Mouse (Mus musculus): ENCODE results near the gene Atp6v1fnb.

Gene Atp6v1fnb

DNA sequence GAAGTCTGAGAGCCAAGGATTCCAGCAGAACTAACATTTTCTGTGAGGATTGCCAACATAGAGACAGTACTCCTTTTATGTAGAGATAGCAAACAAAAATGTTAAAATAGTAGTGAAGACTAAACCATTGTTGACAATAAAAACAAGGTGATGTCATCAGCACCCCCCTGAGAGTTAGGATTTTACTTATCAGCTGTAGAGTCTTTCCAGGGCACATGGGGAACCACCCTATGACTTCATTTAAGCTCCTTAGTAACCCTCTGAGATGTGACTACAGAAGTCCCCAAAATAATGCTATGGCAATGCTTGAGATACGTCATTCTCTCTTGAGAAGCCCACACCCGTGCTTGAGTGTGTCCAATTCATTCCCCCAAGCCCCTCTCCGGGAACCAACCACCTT is 7.8 kb upstream of the Atp6v1fnb start:
- no peak for DNase-seq (ENCODE audit: extremely low read depth, low read depth)

DNA sequence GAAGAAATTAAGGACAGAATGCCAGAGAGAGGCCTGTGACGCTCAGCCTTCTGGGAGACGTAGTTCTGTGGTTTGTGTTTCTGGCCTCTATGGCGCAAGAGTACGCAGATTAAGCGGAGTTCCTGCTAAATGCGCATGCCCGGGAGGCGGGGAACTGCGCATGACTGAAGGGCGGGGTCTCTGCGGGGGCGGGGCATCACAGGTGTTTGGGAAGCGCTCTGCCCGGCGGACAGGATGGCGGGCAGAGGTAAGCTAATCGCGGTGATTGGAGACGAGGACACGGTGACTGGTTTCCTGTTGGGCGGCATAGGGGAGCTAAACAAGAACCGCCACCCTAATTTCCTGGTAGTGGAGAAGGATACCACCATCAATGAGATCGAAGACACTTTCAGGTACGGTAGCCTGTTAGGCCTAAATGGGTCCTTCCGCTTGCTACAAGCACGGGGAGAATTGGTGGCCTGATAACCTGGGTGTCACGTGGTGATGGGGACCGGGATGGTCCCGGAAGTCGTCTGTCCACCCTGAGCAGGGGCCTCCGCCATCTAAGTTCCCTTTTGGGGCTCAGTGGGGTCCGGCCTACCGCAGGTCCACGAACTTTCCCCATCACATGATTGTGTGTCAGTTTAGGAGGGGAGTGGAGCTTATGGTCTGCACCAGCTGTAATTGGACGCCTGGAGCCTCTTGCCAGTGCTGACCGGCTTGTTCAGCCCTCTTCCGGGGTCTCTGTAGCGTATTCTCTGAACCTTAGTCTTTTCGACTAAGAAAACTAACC is 3.5 kb upstream of the Atp6v1fnb start, which contains the start of gene Atp6v1f:
Gene Atp6v1f (plus strand): TSS at position 136 of the 772 bp plus-strand sequence.
- peak; percentile 94 for DNase-seq (ENCODE audit: extremely low read depth, low read depth)

DNA sequence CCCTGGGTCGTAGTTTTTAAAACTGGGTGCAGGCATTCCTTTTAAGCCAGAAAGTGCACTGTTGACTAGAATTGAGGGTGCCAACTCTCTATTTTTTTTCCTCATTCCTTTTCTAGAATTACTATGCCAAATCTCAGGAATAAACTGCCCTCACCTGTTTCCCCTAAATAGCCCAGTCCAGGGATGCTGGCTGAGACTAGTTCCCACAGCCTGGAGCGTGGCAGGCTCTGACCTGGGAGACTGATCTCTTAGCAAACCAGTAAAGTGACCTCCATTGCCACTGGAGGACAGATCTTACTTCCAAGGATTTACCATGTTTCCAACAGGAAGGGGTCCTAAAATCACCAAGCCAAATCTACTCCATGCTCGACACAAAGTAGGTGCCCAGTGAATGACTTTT is 2.4 kb upstream of the Atp6v1fnb start:
- no peak for DNase-seq (ENCODE audit: extremely low read depth, low read depth)

DNA sequence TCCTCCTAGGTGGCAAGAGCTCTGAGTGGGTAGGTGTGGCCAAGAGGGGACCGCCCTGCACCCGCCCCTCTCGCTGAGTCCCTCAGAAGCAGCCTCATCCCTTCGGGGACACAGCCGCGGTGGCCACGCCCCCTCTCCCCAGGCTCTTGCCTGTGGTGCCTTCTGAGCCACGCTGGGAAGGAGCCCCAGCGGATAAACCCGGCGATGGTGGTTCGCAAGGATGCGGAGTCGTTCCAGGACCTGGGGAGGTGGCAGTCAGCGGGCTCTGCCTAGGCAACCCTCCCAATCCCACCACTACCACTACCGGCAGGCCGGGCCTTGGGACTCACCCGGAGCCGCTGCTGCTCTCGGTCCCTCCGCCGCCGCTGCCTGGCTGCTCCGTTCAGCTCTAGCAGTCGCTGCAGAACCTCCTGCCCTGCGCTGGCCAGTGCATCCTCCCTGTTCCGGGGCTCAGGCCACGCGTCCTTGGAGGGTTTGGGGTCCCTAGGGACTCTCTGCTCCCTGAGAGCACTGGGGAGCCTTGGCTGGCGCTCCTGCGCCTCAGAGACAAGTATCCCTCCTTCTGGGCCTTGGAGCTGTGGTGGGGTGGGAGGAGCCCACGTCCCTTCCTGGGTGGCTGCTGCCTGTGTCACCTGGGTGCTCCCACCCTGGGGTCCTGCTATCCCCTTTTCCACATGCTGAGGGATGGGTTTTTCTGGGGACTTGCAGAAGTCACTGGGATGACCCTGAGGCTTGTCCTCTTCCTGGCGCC is 2.9 kb downstream of the Atp6v1fnb start:
- peak; percentile 81 for DNase-seq (ENCODE audit: extremely low read depth, low read depth)

DNA sequence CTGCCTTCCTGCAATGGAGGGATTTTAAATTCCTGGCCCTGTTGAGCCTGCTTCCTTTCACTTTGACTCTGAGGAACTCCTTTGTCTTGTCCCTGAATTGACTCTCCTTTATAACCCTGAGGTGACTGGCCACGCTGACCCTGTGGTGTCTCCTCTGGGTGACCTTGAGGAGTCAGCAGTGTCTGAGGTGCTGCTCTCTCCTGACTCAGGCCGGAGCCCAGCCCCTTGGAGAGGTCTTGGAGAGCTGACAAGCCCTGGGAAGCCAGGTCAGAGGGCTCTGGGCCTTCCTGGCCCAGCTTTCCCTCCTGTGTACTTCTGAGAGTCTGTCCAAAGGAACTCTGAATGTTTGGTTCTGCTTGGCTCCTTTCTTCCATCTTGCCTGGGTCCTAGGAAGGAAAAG is 3.5 kb downstream of the Atp6v1fnb start:
- no peak for DNase-seq (ENCODE audit: extremely low read depth, low read depth)

DNA sequence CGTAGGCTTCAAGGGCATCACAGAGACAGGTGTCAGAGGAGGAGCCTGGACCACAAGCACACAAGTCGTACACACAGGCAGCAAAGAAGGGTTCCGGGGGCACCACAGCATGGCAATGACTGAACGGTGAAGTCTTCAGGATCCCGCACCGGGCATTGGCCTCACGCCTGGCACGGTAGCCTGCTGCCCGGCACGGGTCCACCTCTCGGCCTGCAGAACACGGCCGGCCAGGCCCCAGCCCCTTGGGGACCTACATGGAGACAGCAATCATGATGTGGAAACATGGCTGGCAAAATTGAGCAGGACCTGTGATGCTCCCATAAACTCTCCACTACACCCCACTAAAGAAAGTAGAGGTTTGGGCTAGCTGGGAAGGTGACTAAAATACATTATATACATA is 11.5 kb downstream of the Atp6v1fnb start:
- DNase-seq (ENCODE audit: extremely low read depth, low read depth) = no peak

DNA sequence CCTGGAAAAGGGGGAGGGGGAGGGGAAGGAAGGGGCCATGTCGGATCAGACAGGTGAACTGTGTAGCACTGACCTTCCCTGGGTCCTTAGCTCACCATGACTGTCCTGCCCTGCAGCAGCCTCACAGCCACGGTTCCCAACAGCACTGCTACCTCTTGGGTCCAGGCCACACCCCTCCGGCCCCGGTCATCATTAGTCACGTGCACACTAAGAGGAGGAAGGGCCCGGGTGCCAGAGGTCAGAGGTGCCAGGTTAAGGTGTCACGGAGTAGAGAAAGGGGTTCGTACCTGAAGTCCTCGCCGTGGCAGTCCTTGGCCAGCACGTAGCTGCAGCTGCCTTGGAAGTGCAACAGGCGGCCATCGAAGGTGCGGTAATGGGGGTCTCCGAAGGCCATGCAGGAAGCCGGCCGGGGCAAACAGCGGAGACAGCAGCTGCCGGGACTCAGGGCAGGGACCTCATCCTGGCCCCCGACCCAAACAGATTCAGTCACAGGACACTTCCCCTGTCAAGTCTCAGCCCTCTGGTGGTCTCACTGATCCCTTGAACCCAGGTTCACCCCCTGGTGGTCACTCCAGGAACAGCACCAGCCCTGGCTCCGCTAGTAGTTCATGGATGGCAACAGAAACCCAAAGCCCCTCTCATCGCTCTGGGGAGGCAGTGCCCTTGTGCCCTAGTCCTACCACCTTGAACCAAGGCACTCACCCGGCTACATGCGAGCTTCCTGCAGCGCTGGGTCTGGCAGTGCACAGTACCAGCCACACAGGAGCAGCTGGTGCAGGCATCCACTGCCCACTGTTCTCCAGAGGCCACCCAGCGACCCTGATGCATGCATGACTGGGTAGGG is 13.7 kb downstream of the Atp6v1fnb start:
- no peak for DNase-seq (ENCODE audit: extremely low read depth, low read depth)

DNA sequence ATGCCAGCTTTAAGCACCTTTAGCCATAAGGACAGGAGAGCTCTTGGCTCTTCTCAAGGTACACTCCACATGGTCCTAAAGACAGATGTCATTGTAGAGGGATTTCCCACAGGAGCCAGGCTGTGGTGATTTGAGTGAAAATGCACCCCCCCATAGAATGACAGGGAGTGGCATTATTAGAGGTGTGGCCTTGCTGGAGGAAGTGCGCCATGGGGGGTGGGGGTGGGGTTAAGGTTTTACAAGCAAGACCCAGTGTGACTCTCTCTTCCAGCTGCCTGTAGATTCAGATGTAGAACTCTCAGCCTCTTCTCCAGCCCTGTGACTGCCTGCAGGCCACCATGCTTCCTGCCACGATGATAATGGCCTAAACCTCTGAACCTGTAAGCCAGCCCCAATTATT is 14.7 kb downstream of the Atp6v1fnb start:
- DNase-seq (ENCODE audit: extremely low read depth, low read depth) = no peak

DNA sequence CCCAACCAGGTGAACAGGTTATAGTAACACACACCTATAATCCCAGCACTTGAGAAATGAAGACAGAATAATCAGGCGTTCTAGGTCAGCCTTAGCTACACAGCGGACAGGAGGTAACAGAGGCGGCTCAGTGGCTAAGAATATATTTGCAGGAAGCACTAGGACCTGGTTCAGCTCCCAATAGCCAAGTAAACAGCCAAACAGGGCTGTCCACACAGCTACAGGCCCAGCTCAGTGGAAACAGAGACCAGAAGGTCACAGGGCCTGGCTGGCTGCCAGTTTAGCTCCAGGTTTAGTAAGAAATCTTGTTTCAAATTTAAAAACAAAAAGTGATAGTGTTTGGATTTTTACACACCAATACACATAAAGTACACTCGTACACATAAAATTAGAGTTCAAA is 22.9 kb downstream of the Atp6v1fnb start:
- no peak for DNase-seq (ENCODE audit: extremely low read depth, low read depth)

DNA sequence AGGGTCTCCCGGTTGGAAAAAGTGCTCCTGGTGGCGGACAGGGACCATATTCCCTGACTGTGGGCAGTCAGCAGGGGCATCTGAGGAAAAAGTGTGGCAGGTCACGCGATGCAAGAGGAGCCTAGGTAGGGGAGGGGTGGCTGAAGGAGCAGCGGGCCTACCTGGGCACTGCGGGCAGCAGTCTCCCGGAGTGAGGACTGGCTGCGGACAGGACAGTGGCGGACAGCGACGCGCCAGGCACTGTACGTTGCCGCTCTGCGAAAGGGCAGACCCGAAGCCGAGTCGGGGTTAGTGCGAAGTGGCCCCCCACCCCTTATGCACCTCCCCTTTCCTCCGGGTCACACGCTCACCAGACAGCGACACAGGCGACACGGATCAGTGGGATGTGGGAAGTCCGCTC is 25.0 kb downstream of the Atp6v1fnb start:
- no peak for DNase-seq (ENCODE audit: extremely low read depth, low read depth)

DNA sequence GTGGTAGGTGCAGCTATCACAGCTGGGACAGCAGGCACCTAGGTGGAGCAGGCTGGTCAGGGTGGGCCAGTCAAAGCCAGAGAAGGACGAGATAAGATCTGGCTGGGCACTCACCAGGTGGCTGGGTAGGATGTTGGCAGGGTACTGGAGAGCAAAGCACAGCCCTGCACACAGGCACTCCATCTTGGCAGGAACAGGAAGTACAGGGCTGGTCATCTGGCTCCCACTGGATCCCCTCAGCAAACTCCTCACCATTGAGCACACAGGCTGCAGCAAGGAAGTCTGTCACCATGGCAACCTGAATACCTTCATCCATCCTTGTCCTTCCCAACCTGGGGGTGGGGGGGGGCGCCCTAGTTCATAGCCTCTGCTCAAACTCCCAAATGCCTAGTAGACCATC is 26.6 kb downstream of the Atp6v1fnb start:
- no peak for DNase-seq (ENCODE audit: extremely low read depth, low read depth)

DNA sequence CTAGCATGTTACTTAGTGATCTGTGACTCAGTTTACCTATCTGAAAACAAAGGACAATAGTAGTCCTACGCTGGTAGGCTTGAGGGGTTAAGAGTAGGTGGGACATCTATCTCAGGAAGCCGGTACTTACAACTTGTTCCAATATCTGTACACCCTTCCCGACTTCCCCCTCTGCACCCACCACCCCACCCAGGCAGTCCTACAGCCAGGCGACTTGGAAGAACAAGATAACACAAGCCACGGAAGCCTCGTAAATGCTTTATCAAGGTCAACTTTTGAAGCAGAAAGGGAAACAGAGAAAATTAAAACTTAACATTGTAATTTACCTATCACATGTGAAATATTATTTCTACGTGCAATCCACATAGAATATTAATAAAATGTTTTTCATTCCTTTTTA is 28.9 kb downstream of the Atp6v1fnb start:
- DNase-seq (ENCODE audit: extremely low read depth, low read depth) = peak; percentile 83

DNA sequence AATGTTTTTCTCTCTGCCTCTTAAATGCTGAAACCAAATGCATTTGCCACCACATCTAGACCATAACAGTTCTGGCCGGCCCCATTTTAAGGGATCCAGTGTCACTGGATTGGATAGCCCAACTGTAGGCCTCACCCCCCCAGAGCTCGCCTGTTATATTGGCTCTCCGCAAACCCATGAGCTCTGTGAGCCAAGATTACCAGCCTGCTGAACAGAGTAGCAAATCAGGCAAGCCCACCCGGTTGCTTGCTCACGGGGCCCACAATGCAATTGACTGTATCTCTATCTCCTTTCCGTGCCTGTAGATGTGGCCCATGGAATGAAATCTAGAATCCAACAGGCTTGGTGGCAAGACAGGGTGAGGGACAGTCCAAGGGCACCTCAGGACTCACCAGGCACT is 29.6 kb downstream of the Atp6v1fnb start:
- DNase-seq (ENCODE audit: extremely low read depth, low read depth) = peak; percentile 59

DNA sequence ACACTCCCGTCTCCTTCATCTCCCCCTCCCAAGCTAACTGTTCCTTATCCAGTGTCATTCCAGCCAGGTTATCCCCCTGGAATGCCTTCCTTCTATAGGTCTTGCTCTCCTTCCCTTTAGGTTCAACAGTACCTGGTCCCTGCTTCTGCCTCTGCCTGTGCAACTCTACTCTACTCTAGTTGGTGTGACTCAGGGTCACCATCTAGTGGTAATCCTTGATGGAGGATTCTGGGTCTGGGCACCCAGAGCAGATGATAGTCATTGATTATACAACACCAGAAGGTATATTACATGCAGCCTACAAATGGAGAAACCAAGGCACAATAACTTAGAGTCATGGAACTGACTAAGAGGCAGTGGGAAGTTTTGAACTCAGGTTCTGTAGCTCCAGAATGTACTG is 30.4 kb downstream of the Atp6v1fnb start:
- DNase-seq (ENCODE audit: extremely low read depth, low read depth) = no peak

DNA sequence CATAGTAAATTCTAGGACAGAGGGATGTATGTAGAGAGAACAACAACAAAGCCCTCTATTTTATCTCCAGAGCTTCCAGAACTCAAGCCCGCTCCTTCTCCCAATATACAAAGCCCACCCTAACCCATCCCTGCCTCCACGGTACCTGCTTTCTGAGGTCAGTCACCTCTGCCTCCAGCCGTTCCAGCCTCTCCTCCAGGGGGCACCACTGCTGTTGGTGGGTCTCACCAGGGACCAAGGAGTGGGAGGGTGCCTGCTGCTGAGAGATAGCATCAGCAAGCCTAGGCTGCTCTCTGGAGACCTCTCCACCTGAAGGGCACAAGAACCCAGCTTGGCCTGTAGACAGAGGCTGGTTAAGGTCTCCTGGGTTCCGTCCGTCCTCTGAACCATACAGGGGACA is 34.3 kb downstream of the Atp6v1fnb start:
- DNase-seq (ENCODE audit: extremely low read depth, low read depth) = no peak

DNA sequence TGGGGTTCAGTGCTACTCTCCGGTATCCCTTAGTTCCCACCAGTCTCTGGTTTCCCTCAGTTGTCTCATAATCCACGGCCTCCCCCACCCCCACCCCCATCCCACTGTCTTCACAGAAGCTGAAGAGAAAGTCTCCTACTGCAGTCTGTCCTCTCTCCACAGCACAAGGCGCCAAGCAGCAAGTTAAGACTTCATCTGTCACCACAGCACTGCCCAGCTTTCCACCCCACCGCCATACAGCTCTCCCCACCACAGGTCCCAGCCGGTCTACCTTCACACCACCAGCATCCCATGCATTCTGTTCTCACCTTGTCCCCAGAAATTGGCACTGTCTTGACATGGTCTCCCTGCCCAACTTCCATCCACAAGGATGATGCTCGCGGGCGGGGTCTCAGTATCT is 35.6 kb downstream of the Atp6v1fnb start:
- DNase-seq (ENCODE audit: extremely low read depth, low read depth) = no peak

DNA sequence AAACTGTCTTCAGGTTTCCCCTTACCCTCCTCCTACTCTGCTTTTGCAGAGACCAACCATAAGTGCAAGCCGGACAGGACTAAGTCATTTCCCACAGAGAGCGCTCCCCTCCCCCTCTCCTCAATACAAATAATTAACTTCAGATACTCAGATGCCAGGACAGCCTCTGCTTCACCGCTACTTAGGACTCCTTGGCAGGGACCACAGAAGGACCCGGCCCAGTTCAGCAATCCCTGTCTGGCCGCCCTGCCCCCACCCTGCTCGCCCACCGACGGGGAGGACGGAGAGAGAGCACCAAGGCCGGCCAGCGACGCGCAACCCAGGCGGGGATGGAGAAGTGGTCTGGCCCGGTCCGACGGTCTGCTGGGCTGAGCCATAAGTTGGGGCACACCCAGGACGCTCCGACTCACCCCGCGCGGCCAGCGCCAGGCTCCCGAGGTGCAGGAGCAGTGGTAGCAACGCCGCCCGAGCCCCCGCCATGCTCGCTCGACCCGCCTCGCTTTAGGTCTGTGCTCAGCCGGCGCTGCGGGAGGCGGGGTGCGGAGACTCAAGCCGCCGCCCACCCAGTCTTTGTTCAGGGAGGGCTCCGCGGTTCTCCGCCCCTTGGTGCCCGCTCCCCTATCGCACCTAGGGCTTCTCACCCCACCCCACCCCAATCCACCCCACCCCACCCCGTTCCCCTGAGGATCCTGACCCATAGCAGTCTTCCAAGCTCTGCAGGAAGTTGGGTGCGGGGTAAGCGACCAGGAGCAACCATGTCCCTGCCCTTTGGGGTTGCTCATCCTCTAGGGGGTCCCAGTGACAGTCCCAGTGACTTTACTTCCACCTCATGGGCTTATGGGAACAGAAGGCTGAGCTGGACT is 36.4 kb downstream of the Atp6v1fnb start, which contains the start of gene Kcp:
Gene Kcp (minus strand): TSS at position 506 of the 863 bp plus-strand sequence.
- DNase-seq (ENCODE audit: extremely low read depth, low read depth) = no peak

DNA sequence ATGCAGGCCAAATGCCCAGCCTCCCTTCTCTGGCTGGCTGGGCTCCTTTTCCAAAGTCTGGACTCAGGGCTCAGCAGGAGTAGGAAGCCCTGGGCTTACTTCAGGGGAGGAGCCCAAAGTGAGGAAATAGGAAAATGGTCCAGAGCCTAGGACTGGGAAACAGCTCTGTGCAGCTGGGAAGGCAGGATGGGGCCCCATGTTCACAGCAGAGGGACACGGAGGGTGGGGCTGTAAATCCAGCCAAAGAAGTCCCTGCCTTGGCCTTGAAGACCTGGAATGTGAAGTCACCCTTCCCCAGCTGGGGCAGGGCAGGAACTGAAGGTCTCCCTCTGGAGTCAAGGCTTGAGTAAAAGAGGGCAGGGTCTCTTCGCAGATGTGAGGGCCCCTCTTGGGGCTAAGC is 37.8 kb downstream of the Atp6v1fnb start:
- no peak for DNase-seq (ENCODE audit: extremely low read depth, low read depth)

DNA sequence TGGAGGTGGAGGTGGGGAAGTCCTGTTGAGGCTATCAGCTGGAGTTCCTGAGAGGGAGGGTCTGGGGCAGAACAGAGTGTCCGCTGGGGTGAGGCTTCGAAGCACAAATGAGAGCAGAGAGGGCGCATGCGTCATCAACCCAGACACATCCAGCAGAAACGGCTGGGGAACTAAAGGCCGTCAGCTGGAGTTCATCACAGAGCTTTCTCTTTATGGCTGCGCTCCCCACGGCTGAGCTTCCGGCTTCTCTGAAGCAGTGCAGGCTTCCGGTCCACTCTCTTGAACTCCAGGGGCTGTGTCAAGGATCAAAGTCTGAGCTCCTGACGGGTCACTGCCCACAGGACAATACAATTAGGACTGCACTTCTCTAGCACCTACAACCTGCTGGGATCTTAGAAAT is 42.0 kb downstream of the Atp6v1fnb start:
- DNase-seq (ENCODE audit: extremely low read depth, low read depth) = no peak

DNA sequence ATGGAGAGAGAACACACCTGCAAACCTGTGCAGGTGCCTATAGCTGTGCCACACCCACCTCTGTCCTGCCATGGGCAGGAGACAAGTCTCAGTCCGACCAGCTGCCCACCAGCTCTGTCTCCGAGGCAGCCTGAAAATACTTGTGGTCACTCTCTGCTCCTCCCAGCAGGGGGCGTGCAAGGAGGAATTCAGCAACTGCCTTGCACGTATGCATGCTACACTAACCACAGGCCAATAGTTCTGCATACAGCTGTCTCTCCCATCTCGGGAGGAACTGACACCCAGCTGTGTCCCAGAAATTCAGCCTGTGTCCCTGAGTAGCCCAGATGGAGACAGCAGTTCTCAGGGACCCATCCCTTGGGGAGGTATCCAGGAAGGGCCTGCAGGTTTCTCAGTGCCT is 45.9 kb downstream of the Atp6v1fnb start:
- DNase-seq (ENCODE audit: extremely low read depth, low read depth) = peak; percentile 68

All from MEL-GATA-1-ER (cell line).